Mouse (Mus musculus) forebrain, embryonic 13.5 days (tissue): ENCODE results near the gene Ptpra. TPM values are rescaled to one million over a fixed set of nuclear protein-coding genes. Genes with fewer than 3 reads are reported as not detected.
"Not testable (repeated sequence)": the region's sequence is repeated elsewhere in the genome, so short reads cannot be mapped to it uniquely, and the experiment has no call there.

Source experiments
- ATAC-seq: fragments of 200-750 bp; cut with Nextera tagmentation; 2 replicates; pipeline ENCODE4 v1.8.0; 2017
- H3K27ac ChIP-seq: fragments of 300-500 bp; sonication (generic); 2 replicates; pipeline ENCODE4 v1.5.1; 2015; ENCODE audit warnings: inconsistent platforms, mild to moderate bottlenecking, moderate library complexity
- H3K27me3 ChIP-seq: fragments of 300-500 bp; sonication (generic); 2 replicates; pipeline ENCODE4 v1.6.1; 2015; ENCODE audit warnings: mild to moderate bottlenecking, inconsistent platforms
- H3K36me3 ChIP-seq: fragments of 300-500 bp; sonication (generic); 2 replicates; pipeline ENCODE4 v1.6.1; 2015; ENCODE audit warnings: mild to moderate bottlenecking, inconsistent platforms; ENCODE audit not compliant: poor library complexity, severe bottlenecking
- H3K4me1 ChIP-seq: fragments of 300-500 bp; sonication (generic); 2 replicates; pipeline ENCODE4 v1.6.1; 2015; ENCODE audit warnings: inconsistent platforms
- H3K4me2 ChIP-seq: fragments of 300-500 bp; sonication (generic); 2 replicates; pipeline ENCODE4 v1.6.1; 2015; ENCODE audit warnings: inconsistent platforms, mild to moderate bottlenecking, moderate library complexity
- H3K4me3 ChIP-seq: fragments of 300-500 bp; sonication (generic); 2 replicates; pipeline ENCODE4 v1.5.1; 2015; ENCODE audit warnings: mild to moderate bottlenecking, inconsistent platforms
- H3K9ac ChIP-seq: fragments of 300-500 bp; sonication (generic); 2 replicates; pipeline ENCODE4 v1.6.1; 2015; ENCODE audit warnings: mild to moderate bottlenecking, inconsistent platforms
- H3K9me3 ChIP-seq: fragments of 300-500 bp; sonication (generic); replicated peaks from 2 replicates; pipeline ENCODE4 v1.6.1; 2016; ENCODE audit warnings: inconsistent platforms
- WGBS: fragments of 180-500 bp; shearing (Covaris S2); methylation state at CpG from one replicate; pipeline ENCODE4 v1.1.7; 2015; 5-methylcytosine and 5-hydroxymethylcytosine counted together
- polyA plus RNA-seq: library from polyadenylated mRNA; unstranded; fragments of >200 nt; fragmentation: Nextera tagmentation; extraction: Ambion mirVana; gene quantifications from 2 replicates; pipeline ENCODE4 v1.2.1, GENCODE M21; 2015

Ptpra gene
- polyA plus RNA-seq, 1 experiment from 2014 or later: 120 TPM

- peak overlapping the region; percentile 57; the same call in 1 of the 2 replicates for H3K27ac ChIP-seq
- not testable (repeated sequence) for H3K4me2 ChIP-seq, H3K36me3 ChIP-seq, ATAC-seq, H3K27me3 ChIP-seq, H3K9me3 ChIP-seq, H3K4me3 ChIP-seq
- H3K9ac ChIP-seq: peak overlapping the region; percentile 9; the same call in 1 of the 2 replicates
- peaks cover 44% of the 10 kb centered on the region for H3K4me1 ChIP-seq
- WGBS: 81% methylated on average over 4 of the region's 4 CpGs
These were observed 45.0 kb downstream of the Ptpra start for GRCm38 (mm10) chr2:130495114-130495513.

GRCm38 (mm10) chr2:130496037-130496436 is 46.0 kb downstream of the Ptpra start:
- H3K27ac ChIP-seq: peak overlapping the region; percentile 57
- no peak overlapping the region for H3K4me3 ChIP-seq
- H3K9me3 ChIP-seq: no peaks in the 10 kb centered on the region
- WGBS: 23% methylated on average over 6 of the region's 6 CpGs
- peak overlapping the region; percentile 22; the same call in 1 of the 2 replicates for H3K4me2 ChIP-seq
- ATAC-seq: peak; percentile 78
- no peaks in the 10 kb centered on the region for H3K27me3 ChIP-seq
- H3K9ac ChIP-seq: peak overlapping the region; percentile 38
- peaks cover 38% of the 10 kb centered on the region for H3K4me1 ChIP-seq
- H3K36me3 ChIP-seq: peaks cover 6% of the 10 kb centered on the region; the same call in 1 of the 2 replicates

- no peak for ATAC-seq
- peaks cover 29% of the 10 kb centered on the region for H3K4me1 ChIP-seq
- H3K27me3 ChIP-seq: no peaks in the 10 kb centered on the region
- no peaks in the 10 kb centered on the region for H3K9me3 ChIP-seq
- no peak overlapping the region for H3K4me3 ChIP-seq
- no peak overlapping the region for H3K4me2 ChIP-seq
- peaks cover 6% of the 10 kb centered on the region; the same call in 1 of the 2 replicates for H3K36me3 ChIP-seq
- H3K27ac ChIP-seq: no peak overlapping the region; the same call in 1 of the 2 replicates
- no peak overlapping the region for H3K9ac ChIP-seq
- 35% methylated on average over 4 of the region's 4 CpGs for WGBS
These were observed 46.9 kb downstream of the Ptpra start for GRCm38 (mm10) chr2:130496931-130497330.

- ATAC-seq: no peak
- Histone ChIP-seq H3K36me3 (no peaks in the 10 kb centered on the region), H3K4me1 (peaks cover 23% of the 10 kb centered on the region), H3K4me3 (no peak overlapping the region), H3K9me3 (no peaks in the 10 kb centered on the region), H3K27me3 (no peaks in the 10 kb centered on the region), H3K27ac (no peak overlapping the region), H3K4me2 (no peak overlapping the region), H3K9ac (no peak overlapping the region)
- 83% methylated on average over 3 of the region's 3 CpGs for WGBS
These were observed 49.5 kb downstream of the Ptpra start for GRCm38 (mm10) chr2:130499546-130499945.

- Histone ChIP-seq H3K36me3 (peaks cover 11% of the 10 kb centered on the region), H3K9ac (no peak overlapping the region), H3K4me1 (peaks cover 6% of the 10 kb centered on the region), H3K9me3 (no peaks in the 10 kb centered on the region), H3K4me3 (no peak overlapping the region), H3K4me2 (no peak overlapping the region), H3K27ac (no peak overlapping the region), H3K27me3 (no peaks in the 10 kb centered on the region)
- WGBS: 94% methylated on average over 2 of the region's 2 CpGs
- ATAC-seq: no peak
These were observed 51.5 kb downstream of the Ptpra start for GRCm38 (mm10) chr2:130501556-130501955.

GRCm38 (mm10) chr2:130511616-130512015 is 61.5 kb downstream of the Ptpra start:
- ATAC-seq, H3K4me1 ChIP-seq, H3K27me3 ChIP-seq, H3K27ac ChIP-seq, H3K9me3 ChIP-seq, H3K4me3 ChIP-seq, H3K9ac ChIP-seq, H3K4me2 ChIP-seq: not testable (repeated sequence)
- peaks cover 35% of the 10 kb centered on the region for H3K36me3 ChIP-seq
- 96% methylated on average over 5 of the region's 5 CpGs for WGBS

- ATAC-seq: no peak
- Histone ChIP-seq H3K4me1 (0 out of 2 replicates have a peak, but pooled peaks cover 7% of the 10 kb centered on the region), H3K27ac (no peak overlapping the region), H3K4me2 (no peak overlapping the region), H3K4me3 (no peak overlapping the region), H3K27me3 (no peaks in the 10 kb centered on the region), H3K36me3 (peaks cover 34% of the 10 kb centered on the region), H3K9me3 (no peaks in the 10 kb centered on the region), H3K9ac (no peak overlapping the region)
- 94% methylated on average over 8 of the region's 8 CpGs for WGBS
These were observed 63.8 kb downstream of the Ptpra start for GRCm38 (mm10) chr2:130513907-130514306.

- no peak overlapping the region for H3K4me3 ChIP-seq
- no peak for ATAC-seq
- peaks cover 45% of the 10 kb centered on the region for H3K36me3 ChIP-seq
- H3K4me2 ChIP-seq: no peak overlapping the region
- no peaks in the 10 kb centered on the region for H3K9me3 ChIP-seq
- H3K9ac ChIP-seq: 0 out of 2 replicates have a peak overlapping the region, but pooled peaks have one; percentile 5
- 16% methylated on average over 5 of the region's 5 CpGs for WGBS
- no peaks in the 10 kb centered on the region for H3K27me3 ChIP-seq
- no peak overlapping the region for H3K27ac ChIP-seq
- H3K4me1 ChIP-seq: 0 out of 2 replicates have a peak, but pooled peaks cover 7% of the 10 kb centered on the region
These were observed 65.7 kb downstream of the Ptpra start for GRCm38 (mm10) chr2:130515791-130516190.

- Histone ChIP-seq H3K36me3 (peaks cover 87% of the 10 kb centered on the region), H3K4me2 (no peak overlapping the region), H3K4me1 (no peaks in the 10 kb centered on the region), H3K4me3 (no peak overlapping the region), H3K27me3 (no peaks in the 10 kb centered on the region), H3K9ac (no peak overlapping the region), H3K27ac (no peak overlapping the region), H3K9me3 (no peaks in the 10 kb centered on the region)
- 98% methylated on average over 2 of the region's 2 CpGs for WGBS
- no peak for ATAC-seq
These were observed 71.8 kb downstream of the Ptpra start for GRCm38 (mm10) chr2:130521927-130522326.

- not testable (repeated sequence) for H3K27me3 ChIP-seq, H3K27ac ChIP-seq, H3K4me1 ChIP-seq, H3K4me3 ChIP-seq, ATAC-seq, H3K9me3 ChIP-seq, H3K4me2 ChIP-seq, H3K9ac ChIP-seq
- peaks cover 70% of the 10 kb centered on the region for H3K36me3 ChIP-seq
- 96% methylated on average over 3 of the region's 4 CpGs for WGBS
These were observed 75.4 kb downstream of the Ptpra start for GRCm38 (mm10) chr2:130525480-130525879.

- 81% methylated on average over 6 of the region's 6 CpGs for WGBS
- Histone ChIP-seq H3K9me3 (no peaks in the 10 kb centered on the region), H3K27me3 (no peaks in the 10 kb centered on the region), H3K36me3 (peaks cover 54% of the 10 kb centered on the region), H3K9ac (no peak overlapping the region), H3K4me2 (no peak overlapping the region), H3K4me3 (no peak overlapping the region), H3K4me1 (no peaks in the 10 kb centered on the region), H3K27ac (no peak overlapping the region)
- no peak for ATAC-seq
These were observed 78.4 kb downstream of the Ptpra start for GRCm38 (mm10) chr2:130528457-130528856.

GRCm38 (mm10) chr2:130529290-130529689 is 79.2 kb downstream of the Ptpra start:
- Histone ChIP-seq H3K4me1 (no peaks in the 10 kb centered on the region), H3K9ac (no peak overlapping the region), H3K27ac (no peak overlapping the region), H3K4me2 (no peak overlapping the region), H3K36me3 (peaks cover 56% of the 10 kb centered on the region), H3K4me3 (no peak overlapping the region), H3K9me3 (no peaks in the 10 kb centered on the region), H3K27me3 (no peaks in the 10 kb centered on the region)
- 86% methylated on average over 2 of the region's 2 CpGs for WGBS
- no peak for ATAC-seq

- Histone ChIP-seq H3K36me3 (peaks cover 56% of the 10 kb centered on the region), H3K4me1 (no peaks in the 10 kb centered on the region), H3K9ac (no peak overlapping the region), H3K4me3 (no peak overlapping the region), H3K27ac (no peak overlapping the region), H3K4me2 (no peak overlapping the region), H3K9me3 (no peaks in the 10 kb centered on the region), H3K27me3 (no peaks in the 10 kb centered on the region)
- no peak for ATAC-seq
- 82% methylated on average over 7 of the region's 7 CpGs for WGBS
These were observed 79.8 kb downstream of the Ptpra start for GRCm38 (mm10) chr2:130529925-130530324.
